Mouse (Mus musculus) ZHBTc4 (cell line): Measurements from ENCODE around the gene Fam227a.

ENCODE experiments used
- DNase-seq: peaks from one replicate; pipeline ENCODE4 v3.0.0-alpha.2; 2011; ENCODE audit warnings: low read depth, low spot score

The Fam227a gene

GRCm38 (mm10) chr15:79616729-79617128, 42.0 kb downstream of the Fam227a start:
- no peak for DNase-seq

DNA sequence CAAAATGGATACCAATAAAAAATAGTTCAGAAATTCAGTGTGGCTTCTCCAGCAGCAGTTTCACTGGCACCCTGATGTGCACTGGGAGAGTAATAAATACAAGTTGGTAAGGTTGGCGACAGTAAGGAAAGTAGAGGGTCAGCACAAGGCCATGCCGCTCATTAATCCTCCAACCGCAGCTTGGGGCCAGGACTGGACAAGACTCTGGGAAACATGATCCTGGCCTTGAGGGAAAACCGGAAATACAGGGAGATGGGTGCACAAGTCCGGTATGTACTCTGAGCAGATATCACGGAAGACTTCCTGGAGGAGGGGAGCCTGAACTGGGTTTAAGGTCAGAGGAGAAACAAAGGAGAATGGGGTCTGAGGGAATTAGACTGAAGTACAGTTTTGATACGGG, 43.3 kb downstream of the Fam227a start:
- no peak for DNase-seq

- peak; percentile 61 for DNase-seq
Observed at GRCm38 (mm10) chr15:79609226-79609625, 49.5 kb downstream of the Fam227a start.

- no peak for DNase-seq
Observed at GRCm38 (mm10) chr15:79608214-79608613, 50.5 kb downstream of the Fam227a start.

DNA sequence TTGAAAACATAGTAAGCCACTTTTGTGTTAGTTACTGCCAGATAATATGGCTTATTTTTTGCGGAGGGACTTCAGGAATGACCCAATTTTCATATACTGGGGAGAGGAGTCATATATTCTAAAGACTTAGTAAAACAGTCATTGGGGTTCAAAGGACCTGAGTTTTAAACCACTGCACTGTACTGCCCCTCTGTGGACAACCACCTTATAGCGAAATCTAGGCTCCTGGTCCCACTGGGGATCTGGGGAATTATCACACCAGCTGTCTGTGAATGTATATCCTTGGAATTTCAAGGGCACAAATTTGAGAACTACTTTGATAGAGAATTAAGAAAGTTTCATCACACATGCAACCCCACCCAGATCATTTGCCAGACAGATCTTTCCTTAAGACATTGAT, 51.0 kb downstream of the Fam227a start:
- peak; percentile 27 for DNase-seq

DNA sequence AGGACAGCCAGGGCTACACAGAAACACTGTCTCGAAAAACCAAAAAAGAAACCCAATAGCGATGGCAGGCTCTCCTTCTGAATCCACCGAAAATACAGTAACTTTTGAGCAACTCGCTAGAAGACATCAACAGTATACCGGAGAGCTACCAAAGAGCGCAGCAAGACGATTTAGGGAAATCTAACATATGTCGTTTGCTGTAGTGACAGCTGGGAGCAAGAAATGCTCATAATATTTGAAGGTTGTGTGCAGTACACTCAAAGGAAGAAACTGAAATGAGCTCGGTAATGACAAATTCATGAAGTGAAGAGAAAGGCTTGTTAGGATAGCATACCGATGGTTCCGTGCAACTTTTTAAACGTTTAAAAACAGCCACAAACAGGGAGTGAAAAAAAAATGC, 52.6 kb downstream of the Fam227a start:
- DNase-seq = no peak

DNA sequence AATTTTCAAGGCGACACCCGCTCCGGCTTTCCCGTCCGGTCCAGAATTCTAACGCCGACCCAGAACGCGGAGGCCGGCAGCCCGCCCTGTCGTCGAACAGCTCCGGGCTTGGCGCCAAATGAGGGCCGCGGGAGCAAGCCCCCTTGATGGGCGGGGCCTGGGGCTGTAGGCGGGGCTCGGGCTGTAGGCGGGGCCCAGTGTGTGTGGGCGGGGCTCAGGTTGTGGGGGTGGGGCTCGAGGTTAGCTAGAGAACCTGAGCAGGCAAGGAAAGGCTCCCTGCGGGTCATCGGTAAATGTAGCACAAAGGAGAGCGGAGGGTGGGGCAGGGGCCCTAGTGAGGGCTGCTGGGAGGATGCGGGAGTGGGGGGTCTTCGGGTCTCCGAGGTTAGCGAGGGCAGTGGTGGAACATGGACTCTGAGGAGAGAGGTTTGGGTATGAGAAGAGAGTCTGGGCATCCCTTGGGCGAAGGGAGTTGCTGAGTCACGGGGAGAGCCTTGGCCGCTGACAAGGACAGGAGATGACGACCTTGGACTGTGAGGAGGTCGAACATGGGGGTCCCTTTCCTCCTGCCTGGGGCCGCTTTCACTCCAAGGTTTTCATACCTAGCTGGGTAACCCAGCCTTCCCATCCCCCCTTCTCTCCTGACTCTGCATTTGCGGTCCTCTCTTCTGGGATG, 53.6 kb downstream of the Fam227a start, which contains the start of gene Dmc1:
Gene Dmc1 (minus strand): TSS at position 120 of the 676 bp plus-strand sequence.
- DNase-seq = peak; percentile 92

DNA sequence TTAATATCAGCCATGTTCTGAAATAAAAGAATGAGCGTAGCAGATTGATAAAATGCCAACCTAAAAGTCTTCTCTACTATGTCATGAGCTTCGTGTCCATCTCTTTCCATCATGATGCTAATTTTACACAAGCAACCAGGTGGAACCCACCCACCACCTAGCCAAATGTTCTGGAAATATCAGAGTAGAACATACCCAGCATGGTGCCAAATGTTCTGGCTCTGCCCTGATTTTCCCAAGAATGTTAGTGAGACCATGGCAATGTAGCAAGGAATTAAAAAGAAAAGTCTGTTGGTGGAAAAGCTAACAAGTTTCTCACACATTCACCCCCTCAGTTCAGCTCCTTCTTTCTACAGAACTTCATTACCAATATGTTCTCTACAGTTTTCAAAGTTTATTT, 58.6 kb downstream of the Fam227a start:
- no peak for DNase-seq

DNA sequence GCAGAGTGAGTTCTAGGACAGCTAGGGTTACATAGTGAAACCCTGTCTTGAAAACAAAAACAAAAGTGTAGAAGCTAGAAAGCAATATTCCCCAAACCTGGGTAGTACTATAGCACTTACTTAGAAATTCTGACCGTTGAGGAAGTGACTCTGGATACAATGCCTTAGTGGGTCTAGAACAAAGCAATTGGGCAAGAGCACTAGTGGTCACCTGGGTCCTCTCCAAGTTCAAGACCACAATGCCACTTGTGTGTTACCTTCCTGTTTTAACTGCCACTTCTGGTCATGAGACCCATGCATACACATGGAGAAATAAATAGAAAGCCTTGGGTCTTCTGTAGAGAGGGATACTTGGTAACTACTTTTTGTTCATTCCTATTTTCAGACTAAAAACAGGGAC, 60.0 kb downstream of the Fam227a start:
- DNase-seq = no peak

- no peak for DNase-seq
Observed at GRCm38 (mm10) chr15:79581581-79581980, 77.2 kb downstream of the Fam227a start.

- no peak for DNase-seq
Observed at GRCm38 (mm10) chr15:79577671-79578426, 80.9 kb downstream of the Fam227a start.

GRCm38 (mm10) chr15:79576947-79577346, 81.8 kb downstream of the Fam227a start:
- DNase-seq = no peak

DNA sequence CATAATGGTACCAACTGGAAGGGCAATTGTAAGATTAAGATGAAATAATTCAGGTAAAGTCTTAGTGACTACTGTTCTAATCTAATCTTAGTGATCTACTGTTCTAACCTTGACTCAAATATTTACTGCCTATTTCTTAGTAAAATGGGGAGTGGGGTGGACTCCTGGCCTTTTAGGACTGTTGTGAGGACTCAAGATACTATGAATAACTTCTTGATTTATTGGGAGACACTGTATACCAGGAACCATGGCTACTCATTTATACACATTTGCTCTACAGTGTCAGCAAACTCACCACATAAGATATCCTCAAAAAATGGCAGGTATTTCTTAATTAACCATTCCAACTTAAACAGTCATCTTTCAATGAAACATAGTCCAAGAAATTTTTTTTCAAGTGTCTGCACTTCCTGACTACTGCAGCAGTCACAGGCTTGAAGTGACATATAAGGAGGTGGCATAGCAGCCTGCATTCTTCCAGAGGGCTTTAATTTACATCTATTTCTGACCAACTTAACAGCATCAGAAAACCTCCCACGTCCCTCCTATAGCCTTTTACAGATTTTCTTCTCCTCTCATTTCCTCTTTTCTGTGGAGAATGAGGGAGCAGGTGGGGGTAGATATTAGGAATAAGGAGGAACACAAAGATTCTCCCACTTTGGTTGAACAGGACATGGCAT, 83.1 kb downstream of the Fam227a start:
- no peak for DNase-seq

GRCm38 (mm10) chr15:79562417-79562816, 96.3 kb downstream of the Fam227a start:
- DNase-seq = no peak

GRCm38 (mm10) chr15:79559649-79560048, 99.1 kb downstream of the Fam227a start:
- DNase-seq = no peak
